Mouse (Mus musculus) spleen, adult 2 months (tissue): ENCODE measurements around the gene Lamtor3. TPM values are rescaled to one million over a fixed set of nuclear protein-coding genes. Genes with fewer than 3 reads are reported as not detected.

Experiments used
- DNase-seq, 2 experiments: peaks; one replicate each; pipeline versions ENCODE4 v3.0.0 to v3.0.0-alpha.2; 2012 to 2021; ENCODE audit warnings: low spot score in 2 of 2, low read depth in 1 of 2
- H3K27ac ChIP-seq: fragments of 200-500 bp; 2 replicates; pipeline ENCODE4 v1.5.1; 2012; ENCODE audit warnings: low read length, inconsistent platforms; ENCODE audit not compliant: insufficient read depth
- H3K27me3 ChIP-seq: fragments of 200-500 bp; 2 replicates; pipeline ENCODE4 v1.6.1; 2012; ENCODE audit warnings: mild to moderate bottlenecking, moderate library complexity, low read length, inconsistent platforms; ENCODE audit not compliant: control insufficient read depth, insufficient read depth
- H3K36me3 ChIP-seq: fragments of 200-500 bp; 2 replicates; pipeline ENCODE4 v1.6.1; 2012; ENCODE audit warnings: mild to moderate bottlenecking, low read length, inconsistent platforms; ENCODE audit not compliant: control insufficient read depth, insufficient read depth
- H3K4me1 ChIP-seq: fragments of 200-500 bp; 2 replicates; pipeline ENCODE4 v1.6.1; 2011; ENCODE audit warnings: inconsistent platforms; ENCODE audit not compliant: control insufficient read depth, insufficient read depth, insufficient read length
- H3K4me3 ChIP-seq: fragments of 200-500 bp; 2 replicates; pipeline ENCODE4 v1.5.1; 2011; ENCODE audit warnings: mild to moderate bottlenecking, inconsistent platforms; ENCODE audit not compliant: insufficient read depth, insufficient read length; ENCODE audit errors: extremely low read depth
- CTCF ChIP-seq: fragments of 200-500 bp; IDR thresholded peaks from 2 replicates; pipeline ENCODE4 v1.5.1; 2011; ENCODE audit warnings: mild to moderate bottlenecking, inconsistent platforms; ENCODE audit not compliant: insufficient read depth, insufficient read length, insufficient replicate concordance; ENCODE audit errors: extremely low read depth
- POLR2A ChIP-seq: fragments of 200-500 bp; IDR thresholded peaks from 2 replicates; pipeline ENCODE4 v1.6.1; 2011; ENCODE audit warnings: low read depth, low read length, inconsistent platforms
- WGBS: fragments of 180-500 bp; shearing (Covaris S2); methylation state at CpG from one replicate; pipeline ENCODE4 v1.1.7; 2018; 5-methylcytosine and 5-hydroxymethylcytosine counted together
- polyA plus RNA-seq: library from polyadenylated mRNA; depleted of rRNA; stranded (reverse); fragments of >200 nt; gene quantifications from 2 replicates; pipeline ENCODE4 v1.2.3, GENCODE M21; 2012; rRNA removed

The Lamtor3 gene
- polyA plus RNA-seq, 1 experiment = 15.7 TPM

DNA sequence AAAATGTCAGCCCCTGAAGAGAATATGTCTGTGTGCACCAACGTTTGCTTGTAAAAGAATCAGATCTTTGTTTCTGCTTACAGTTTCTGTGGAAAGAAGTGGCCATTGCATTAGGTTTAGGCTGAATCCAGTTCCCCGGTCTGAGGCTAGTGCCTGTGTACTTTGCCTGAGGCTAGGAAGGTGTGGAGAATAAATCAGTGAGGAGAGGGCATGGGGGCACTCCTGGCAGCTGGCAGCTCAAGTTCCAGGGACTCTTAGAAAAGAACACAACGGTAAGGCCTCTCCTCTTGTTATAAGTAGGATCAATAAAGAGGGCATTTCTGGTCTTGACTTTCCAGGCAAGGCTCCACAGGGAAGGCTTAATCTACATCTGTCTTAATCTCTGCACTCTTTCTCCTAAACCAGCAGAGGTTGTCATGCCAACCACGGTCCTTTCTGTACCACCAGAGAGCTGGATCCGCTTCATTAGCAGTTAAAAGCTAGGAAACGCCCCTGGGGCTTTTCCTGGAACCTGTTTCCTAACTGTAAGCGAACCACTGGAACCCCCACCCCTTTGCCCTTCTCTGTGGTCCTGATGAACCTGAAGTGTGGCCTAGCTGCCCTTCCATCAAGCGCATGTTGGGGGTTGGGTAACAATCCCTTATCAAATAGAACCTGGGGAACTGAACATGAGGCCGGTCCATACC, 58.8 kb downstream of the Lamtor3 start:
- peaks cover 11% of the 10 kb centered on the region for H3K36me3 ChIP-seq
- H3K4me1 ChIP-seq = peaks cover 4% of the 10 kb centered on the region; the same call in 1 of the 2 replicates
- H3K27me3 ChIP-seq = no peaks in the 10 kb centered on the region
- TF ChIP-seq POLR2A (no peak), CTCF (no peak)
- H3K4me3 ChIP-seq = no peak overlapping the region
- no peak overlapping the region for H3K27ac ChIP-seq
- no peak for DNase-seq
- 70% methylated on average over 9 of the region's 9 CpGs for WGBS

- no peaks in the 10 kb centered on the region for H3K27me3 ChIP-seq
- no peak for TF ChIP-seq POLR2A
- TF ChIP-seq CTCF = no peak
- WGBS = 70% methylated on average over 6 of the region's 6 CpGs
- H3K36me3 ChIP-seq = peaks cover 11% of the 10 kb centered on the region
- no peak overlapping the region for H3K4me3 ChIP-seq
- no peak overlapping the region for H3K27ac ChIP-seq
- DNase-seq = no peak
- H3K4me1 ChIP-seq = peaks cover 4% of the 10 kb centered on the region; the same call in 1 of the 2 replicates
Observed at GRCm38 (mm10) chr3:137977629-137978041, 59.3 kb downstream of the Lamtor3 start.

- no peak for DNase-seq
- Histone ChIP-seq H3K4me1 (peaks cover 4% of the 10 kb centered on the region; the same call in 1 of the 2 replicates), H3K4me3 (no peak overlapping the region), H3K27ac (no peak overlapping the region), H3K36me3 (peaks cover 11% of the 10 kb centered on the region), H3K27me3 (no peaks in the 10 kb centered on the region)
- WGBS = 62% methylated on average over 5 of the region's 5 CpGs
- TF ChIP-seq POLR2A = no peak
- no peak for TF ChIP-seq CTCF
Observed at GRCm38 (mm10) chr3:137978233-137978632, 59.9 kb downstream of the Lamtor3 start.

Other genes starting within 250 kb of the Lamtor3 start
- not detected in 2 replicates for gene Gm21962, start 247.0 kb upstream of the Lamtor3 start, polyA plus RNA-seq
- 452 and 708 TPM in 2 replicates for gene H2afz, start 54.0 kb upstream of the Lamtor3 start, polyA plus RNA-seq
- gene Dnajb14, start 50.8 kb upstream of the Lamtor3 start, polyA plus RNA-seq = 1.9 TPM in 2 replicates
- 11.9 and 13.5 TPM in 2 replicates for gene Dapp1, start 63.0 kb downstream of the Lamtor3 start, polyA plus RNA-seq
- gene 1110002E22Rik, start 146.5 kb downstream of the Lamtor3 start, polyA plus RNA-seq = 0.05 and 0.08 TPM in 2 replicates
- gene Gm5105, start 148.9 kb downstream of the Lamtor3 start, polyA plus RNA-seq = not detected in 2 replicates
- 0.43 and 0.64 TPM in 2 replicates for gene Trmt10a, start 224.9 kb downstream of the Lamtor3 start, polyA plus RNA-seq
- 0.47 and 0.54 TPM in 2 replicates for gene Mttp, start 226.5 kb downstream of the Lamtor3 start, polyA plus RNA-seq